Mouse (Mus musculus) lung, embryonic 16.5 days (tissue): ENCODE results near the gene Exosc6. TPM values are rescaled to one million over a fixed set of nuclear protein-coding genes. Genes with fewer than 3 reads are reported as not detected.
A peak's percentile ranks its signal among the peaks of the same experiment; 100 is the strongest.
"Not testable (repeated sequence)": the region's sequence is repeated elsewhere in the genome, so short reads cannot be mapped to it uniquely, and the experiment has no call there.

ENCODE experiments used
- ATAC-seq: fragments of 200-750 bp; cut with Nextera tagmentation; 2 replicates; pipeline ENCODE4 v1.8.0; 2017; ENCODE audit warnings: low read depth, mild to moderate bottlenecking, moderate library complexity
- H3K27ac ChIP-seq: fragments of 300-500 bp; sonication (generic); 2 replicates; pipeline ENCODE4 v1.5.1; 2014; ENCODE audit warnings: mild to moderate bottlenecking, control low read depth, low read length
- H3K27me3 ChIP-seq: fragments of 300-500 bp; sonication (generic); 2 replicates; pipeline ENCODE4 v1.6.1; 2014; ENCODE audit warnings: low read depth, low read length, mixed read lengths; ENCODE audit not compliant: control insufficient read depth, insufficient read depth
- H3K36me3 ChIP-seq: fragments of 300-500 bp; sonication (generic); 2 replicates; pipeline ENCODE4 v1.6.1; 2014; ENCODE audit warnings: low read length; ENCODE audit not compliant: control insufficient read depth, insufficient read depth
- H3K4me1 ChIP-seq: fragments of 300-500 bp; sonication (generic); replicated peaks from 2 replicates; pipeline ENCODE4 v1.6.1; 2014; ENCODE audit warnings: low read length, mixed read lengths; ENCODE audit not compliant: control insufficient read depth, insufficient read depth
- H3K4me2 ChIP-seq: fragments of 300-500 bp; sonication (generic); 2 replicates; pipeline ENCODE4 v1.6.1; 2014; ENCODE audit warnings: low read depth, low read length, control low read depth
- H3K4me3 ChIP-seq: fragments of 300-500 bp; sonication (generic); 2 replicates; pipeline ENCODE4 v1.5.1; 2014; ENCODE audit warnings: mild to moderate bottlenecking, low read length, control low read depth
- H3K9ac ChIP-seq: fragments of 300-500 bp; sonication (generic); 2 replicates; pipeline ENCODE4 v1.6.1; 2014; ENCODE audit warnings: low read length, control low read depth
- H3K9me3 ChIP-seq: fragments of 300-500 bp; sonication (generic); 2 replicates; pipeline ENCODE4 v1.6.1; 2016; ENCODE audit warnings: low read length; ENCODE audit not compliant: control insufficient read depth
- WGBS: fragments of 180-500 bp; shearing (Covaris S2); extraction: QIAGEN DNeasy Blood & Tissue Kit; methylation state at CpG from one replicate; pipeline ENCODE4 v1.1.7; 2014; 5-methylcytosine and 5-hydroxymethylcytosine counted together
- polyA plus RNA-seq: library from polyadenylated mRNA; unstranded; fragments of >200 nt; fragmentation: Nextera tagmentation; extraction: Ambion mirVana; gene quantifications from 2 replicates; pipeline ENCODE4 v1.2.1, GENCODE M21; 2015

Gene Exosc6
- polyA plus RNA-seq, 1 experiment from 2014 or later = 2.1 TPM

GRCm38 (mm10) chr8:111075926-111076325 lies 19.8 kb downstream of the Exosc6 start:
- WGBS = 74% methylated on average over 3 of the region's 3 CpGs
- H3K36me3 ChIP-seq = no peaks in the 10 kb centered on the region
- no peak overlapping the region for H3K4me3 ChIP-seq
- no peak overlapping the region for H3K27ac ChIP-seq
- no peaks in the 10 kb centered on the region for H3K4me1 ChIP-seq
- H3K4me2 ChIP-seq = no peak overlapping the region
- H3K9ac ChIP-seq = no peak overlapping the region
- no peaks in the 10 kb centered on the region for H3K9me3 ChIP-seq
- H3K27me3 ChIP-seq = no peaks in the 10 kb centered on the region
- ATAC-seq = no peak

- Histone ChIP-seq H3K9ac (no peak overlapping the region), H3K4me2 (no peak overlapping the region), H3K4me3 (no peak overlapping the region), H3K27ac (no peak overlapping the region), H3K36me3 (no peaks in the 10 kb centered on the region), H3K9me3 (no peaks in the 10 kb centered on the region), H3K27me3 (no peaks in the 10 kb centered on the region), H3K4me1 (peaks cover 4% of the 10 kb centered on the region; the same call in 1 of the 2 replicates)
- ATAC-seq = no peak
- 60% methylated on average over 5 of the region's 5 CpGs for WGBS
Measured at GRCm38 (mm10) chr8:111079461-111079860, 23.3 kb downstream of the Exosc6 start.

- no peak overlapping the region for H3K27ac ChIP-seq
Measured at GRCm38 (mm10) chr8:111079861-111080271, 23.7 kb downstream of the Exosc6 start.

DNA sequence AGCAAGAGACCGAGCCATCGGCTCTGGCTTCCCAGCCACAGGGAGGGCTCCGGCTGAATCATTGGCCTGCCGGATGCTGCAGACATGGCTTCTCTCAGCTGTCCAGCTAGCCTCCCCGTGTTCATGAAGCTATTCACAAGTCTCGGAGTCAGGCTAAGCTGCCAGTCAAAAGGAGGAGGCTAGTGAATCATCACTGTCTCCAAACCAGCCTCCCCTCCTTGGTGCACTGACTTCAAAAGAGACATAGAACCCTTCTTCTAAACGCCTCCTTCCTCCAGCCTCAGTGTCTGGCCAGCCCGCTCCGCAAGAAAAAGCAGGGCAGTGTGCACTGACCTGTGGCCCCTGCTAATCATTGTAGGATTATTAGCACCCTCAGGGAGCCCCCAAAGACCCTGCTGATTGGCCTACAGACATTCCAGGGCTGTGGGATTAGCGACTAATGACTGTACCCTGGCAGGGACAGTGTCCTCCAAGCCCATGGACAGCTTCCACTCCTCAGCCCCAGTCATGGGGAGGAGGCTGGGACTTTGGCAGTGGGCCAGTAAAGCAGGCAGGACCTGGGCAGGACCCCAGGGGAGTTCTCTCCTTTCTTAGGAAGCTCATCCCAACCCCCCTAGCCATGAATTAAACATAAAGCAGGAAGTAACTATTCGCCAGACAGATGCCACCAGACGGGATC lies 25.6 kb downstream of the Exosc6 start:
- no peaks in the 10 kb centered on the region for H3K9me3 ChIP-seq
- H3K27me3 ChIP-seq = no peaks in the 10 kb centered on the region
- ATAC-seq = 0 out of 2 replicates have a peak, but pooled peaks have one; percentile 20
- H3K4me2 ChIP-seq = no peak overlapping the region
- no peak overlapping the region for H3K9ac ChIP-seq
- WGBS = 51% methylated on average over 12 of the region's 12 CpGs
- H3K27ac ChIP-seq = no peak overlapping the region
- no peaks in the 10 kb centered on the region for H3K36me3 ChIP-seq
- H3K4me3 ChIP-seq = no peak overlapping the region
- peaks cover 4% of the 10 kb centered on the region; the same call in 1 of the 2 replicates for H3K4me1 ChIP-seq

More at GRCm38 (mm10) chr8:111079861-111080271, 23.7 kb downstream of the Exosc6 start:
- 34% methylated on average over 6 of the region's 6 CpGs for WGBS
- no peaks in the 10 kb centered on the region for H3K9me3 ChIP-seq
- peaks cover 4% of the 10 kb centered on the region; the same call in 1 of the 2 replicates for H3K4me1 ChIP-seq
- no peak overlapping the region for H3K9ac ChIP-seq
- no peak overlapping the region for H3K4me2 ChIP-seq
- H3K36me3 ChIP-seq = no peaks in the 10 kb centered on the region
- no peak overlapping the region for H3K4me3 ChIP-seq
- no peak; the same call in 1 of the 2 replicates for ATAC-seq
- no peaks in the 10 kb centered on the region for H3K27me3 ChIP-seq

DNA sequence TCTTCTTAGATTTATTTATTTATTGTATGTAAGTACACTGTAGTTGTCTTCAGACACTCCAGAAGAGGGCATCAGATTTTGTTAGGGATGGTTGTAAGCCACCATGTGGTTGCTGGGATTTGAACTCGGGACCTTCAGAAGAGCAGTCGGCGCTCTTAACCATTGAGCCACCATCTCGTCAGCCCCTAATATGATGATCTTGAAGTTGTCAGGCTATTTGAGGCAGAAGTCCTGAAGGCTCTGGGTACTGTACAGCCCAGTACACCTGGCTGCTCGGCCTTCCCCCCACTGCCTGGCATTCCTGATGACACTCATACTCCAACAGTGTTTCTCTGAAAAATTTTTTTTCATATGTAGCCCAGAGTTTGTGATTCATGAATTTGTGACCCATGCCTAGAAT lies 27.8 kb downstream of the Exosc6 start:
- H3K9me3 ChIP-seq, H3K27me3 ChIP-seq, H3K9ac ChIP-seq, ATAC-seq, H3K4me2 ChIP-seq, H3K4me3 ChIP-seq, H3K27ac ChIP-seq, H3K4me1 ChIP-seq, H3K36me3 ChIP-seq: not testable (repeated sequence)
- 87% methylated on average over 5 of the region's 5 CpGs for WGBS

DNA sequence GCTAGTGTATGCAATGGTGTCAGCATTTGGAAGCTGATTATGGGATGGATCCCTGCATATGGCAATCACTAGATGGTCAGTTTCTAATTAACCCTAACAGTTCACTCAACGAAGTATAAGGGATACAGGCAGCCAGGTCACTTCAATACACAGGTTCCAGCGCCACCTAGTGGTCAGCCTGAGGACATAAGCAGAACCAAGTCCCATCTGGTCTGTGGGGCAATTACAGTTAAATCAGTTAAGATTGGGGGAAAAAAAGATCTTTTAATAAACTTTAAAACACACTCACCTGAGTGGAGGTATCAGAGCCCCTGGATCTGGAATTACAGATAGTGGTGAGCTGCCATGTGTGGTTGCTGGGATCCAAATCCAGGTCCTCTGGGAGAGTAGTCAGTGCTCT lies 34.0 kb downstream of the Exosc6 start:
- no peaks in the 10 kb centered on the region for H3K36me3 ChIP-seq
- WGBS = 0% methylated on average over 2 of the region's 2 CpGs
- no peak overlapping the region for H3K9ac ChIP-seq
- H3K4me3 ChIP-seq = no peak overlapping the region
- H3K4me1 ChIP-seq = no peaks in the 10 kb centered on the region
- H3K4me2 ChIP-seq = no peak overlapping the region
- no peak overlapping the region for H3K27ac ChIP-seq
- ATAC-seq = peak; percentile 39; the same call in 1 of the 2 replicates
- no peaks in the 10 kb centered on the region for H3K27me3 ChIP-seq
- H3K9me3 ChIP-seq = no peaks in the 10 kb centered on the region

GRCm38 (mm10) chr8:111091706-111092105 lies 35.6 kb downstream of the Exosc6 start:
- no peak overlapping the region for H3K27ac ChIP-seq
- no peaks in the 10 kb centered on the region for H3K36me3 ChIP-seq
- ATAC-seq = no peak
- no peaks in the 10 kb centered on the region for H3K9me3 ChIP-seq
- WGBS = 78% methylated on average over 7 of the region's 7 CpGs
- no peak overlapping the region for H3K4me3 ChIP-seq
- peaks cover 10% of the 10 kb centered on the region for H3K4me1 ChIP-seq
- H3K4me2 ChIP-seq = no peak overlapping the region
- H3K9ac ChIP-seq = no peak overlapping the region
- no peaks in the 10 kb centered on the region for H3K27me3 ChIP-seq

DNA sequence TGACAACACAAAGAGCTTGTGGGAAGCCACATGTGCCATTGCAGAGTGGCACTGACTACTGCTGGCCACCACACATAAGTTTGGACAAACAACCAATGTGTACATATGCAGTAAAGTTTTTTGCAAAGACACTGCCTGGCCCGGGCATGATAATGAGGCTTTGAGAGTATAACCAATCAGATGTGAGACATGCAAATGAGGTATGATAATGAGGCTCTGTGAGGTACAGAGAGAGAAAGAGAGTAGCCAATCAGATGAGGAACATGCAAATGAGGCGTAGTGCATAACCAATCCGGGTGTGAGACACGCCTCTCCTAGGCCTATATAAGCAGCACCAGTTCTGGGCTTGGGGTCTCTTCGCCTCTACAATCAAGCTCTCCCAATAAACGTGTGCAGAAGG lies 36.2 kb downstream of the Exosc6 start, which contains the start of gene Clec18a:
Clec18a (minus strand) TSS at position 101 of the 400 bp plus-strand sequence.
- ATAC-seq, H3K9me3 ChIP-seq, H3K9ac ChIP-seq, H3K27me3 ChIP-seq, H3K4me1 ChIP-seq, H3K4me3 ChIP-seq, H3K27ac ChIP-seq, H3K36me3 ChIP-seq, H3K4me2 ChIP-seq: not testable (repeated sequence)
- 83% methylated on average over 5 of the region's 6 CpGs for WGBS

DNA sequence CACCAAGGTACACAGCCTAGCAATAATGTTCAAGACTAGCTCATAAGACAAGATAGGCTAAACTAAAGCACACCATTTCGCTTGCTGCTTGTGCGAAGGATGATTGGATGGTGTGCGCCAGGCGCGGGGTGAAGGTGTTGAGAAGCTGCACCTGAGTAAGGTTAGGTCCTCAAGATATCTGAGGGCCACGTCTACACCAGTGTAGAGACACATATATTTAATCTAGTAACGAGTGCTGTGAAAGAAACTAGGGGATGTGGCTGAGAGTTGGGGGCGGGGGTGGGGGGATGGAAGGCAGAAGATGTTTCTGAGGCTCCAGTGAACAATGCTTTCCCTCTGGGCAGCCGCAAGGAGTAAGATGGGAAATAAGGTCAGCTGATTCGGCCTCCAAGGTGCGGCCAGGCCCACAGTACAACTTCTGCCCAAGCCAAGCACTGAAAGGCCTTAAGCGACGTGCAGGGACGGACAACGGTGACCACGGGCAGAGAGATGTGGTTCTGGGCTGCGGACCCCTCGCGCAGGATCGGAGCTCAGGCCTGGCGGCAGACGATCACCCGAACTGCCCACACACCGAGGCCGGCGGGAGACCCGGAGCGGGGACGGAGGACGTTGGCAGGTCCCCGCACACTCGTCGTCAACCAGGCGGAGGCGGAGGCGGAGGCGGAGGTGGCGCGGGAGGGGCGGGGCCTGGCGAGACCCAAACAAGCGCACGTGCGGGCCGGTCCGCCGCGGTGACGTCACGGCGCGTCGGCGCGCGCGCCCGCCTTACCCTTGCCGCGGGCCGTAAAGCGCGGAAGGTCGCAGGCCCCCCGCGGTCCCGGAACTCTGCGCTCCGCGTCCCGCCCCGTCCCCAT lies 38.0 kb downstream of the Exosc6 start, which contains the start of gene Pdpr:
Pdpr (plus strand) TSS at position 766 of the 854 bp plus-strand sequence.
- Histone ChIP-seq H3K27me3 (no peaks in the 10 kb centered on the region), H3K4me2 (peak within 1 kb of the TSS; percentile 93), H3K36me3 (no peaks in the 10 kb centered on the region), H3K4me1 (peaks cover 10% of the 10 kb centered on the region), H3K9me3 (no peaks in the 10 kb centered on the region), H3K9ac (peak within 1 kb of the TSS; percentile 75), H3K27ac (0 out of 2 replicates have a peak within 1 kb of the TSS, but pooled peaks have one; percentile 37), H3K4me3 (peak within 1 kb of the TSS; percentile 70)
- peak; percentile 97 for ATAC-seq
- WGBS = 6% methylated on average over 51 of the region's 72 CpGs
